Mouse (Mus musculus): ENCODE data around the gene Tpgs1.

Tpgs1 gene

DNA sequence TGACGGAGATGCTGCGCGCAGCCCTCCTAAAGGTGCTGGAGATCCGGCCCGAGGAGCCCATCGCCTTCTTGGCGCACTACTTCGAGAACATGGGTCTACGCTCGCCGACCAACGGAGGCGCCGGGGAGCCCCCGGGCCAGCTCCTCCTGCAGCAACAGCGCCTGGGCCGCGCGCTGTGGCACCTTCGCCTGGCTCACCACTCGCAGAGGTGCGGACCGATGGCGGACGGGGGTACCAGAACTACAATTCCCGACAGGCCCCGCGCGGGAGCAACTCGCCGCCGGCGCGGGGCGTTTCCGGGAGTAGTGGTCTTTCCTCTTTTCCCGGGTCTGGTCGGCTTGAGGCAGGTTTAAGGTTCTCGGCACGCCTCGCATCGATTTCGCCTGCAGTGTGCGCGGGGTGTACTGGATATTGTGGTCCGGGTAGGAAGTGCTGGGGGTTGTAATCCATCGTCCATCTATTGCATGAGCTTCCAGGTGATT is 448 bp downstream of the Tpgs1 start:
- DNase-seq, result peak; percentile 79 to 82

DNA sequence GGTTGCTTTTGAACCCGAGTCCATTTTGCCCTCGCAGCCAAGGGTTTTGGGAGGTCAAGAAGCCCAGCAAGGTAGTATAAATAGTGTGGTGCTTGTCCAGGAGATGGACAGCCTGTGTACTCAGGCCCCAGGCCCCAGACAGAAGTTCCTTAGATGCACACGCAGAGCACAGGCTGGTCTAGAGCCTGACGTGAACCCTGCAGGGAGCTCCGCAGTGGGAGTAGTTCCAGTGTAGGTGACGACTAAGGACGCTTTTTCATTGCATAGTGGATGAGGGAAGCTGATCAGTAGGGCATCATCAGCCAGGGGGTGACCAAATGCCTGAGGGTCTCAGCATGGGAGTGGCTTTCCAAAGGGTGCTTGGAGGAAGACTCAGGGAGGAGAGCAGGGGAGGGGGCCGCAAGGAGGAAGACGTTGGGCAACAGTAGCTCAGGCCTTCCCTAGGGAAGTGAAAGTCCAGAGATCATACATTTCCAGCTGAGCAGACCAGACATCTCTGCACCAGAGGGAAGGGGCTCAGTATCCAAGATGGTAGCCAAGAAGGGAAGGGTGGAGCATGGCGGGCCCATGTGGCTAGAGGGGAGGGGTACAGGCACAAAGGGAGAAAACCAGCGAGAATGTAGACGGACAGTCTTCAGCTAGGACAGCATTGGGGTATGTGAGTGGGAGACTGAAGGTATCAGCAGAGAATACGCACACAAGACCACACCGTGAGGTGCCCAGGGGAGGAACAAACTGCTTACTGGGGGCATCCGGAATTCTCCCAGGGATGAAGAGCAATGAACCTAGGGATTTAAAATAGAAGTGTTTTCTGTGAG is 1.1 kb downstream of the Tpgs1 start:
- peak in 1 of 2 experiments; percentile 20 for DNase-seq

DNA sequence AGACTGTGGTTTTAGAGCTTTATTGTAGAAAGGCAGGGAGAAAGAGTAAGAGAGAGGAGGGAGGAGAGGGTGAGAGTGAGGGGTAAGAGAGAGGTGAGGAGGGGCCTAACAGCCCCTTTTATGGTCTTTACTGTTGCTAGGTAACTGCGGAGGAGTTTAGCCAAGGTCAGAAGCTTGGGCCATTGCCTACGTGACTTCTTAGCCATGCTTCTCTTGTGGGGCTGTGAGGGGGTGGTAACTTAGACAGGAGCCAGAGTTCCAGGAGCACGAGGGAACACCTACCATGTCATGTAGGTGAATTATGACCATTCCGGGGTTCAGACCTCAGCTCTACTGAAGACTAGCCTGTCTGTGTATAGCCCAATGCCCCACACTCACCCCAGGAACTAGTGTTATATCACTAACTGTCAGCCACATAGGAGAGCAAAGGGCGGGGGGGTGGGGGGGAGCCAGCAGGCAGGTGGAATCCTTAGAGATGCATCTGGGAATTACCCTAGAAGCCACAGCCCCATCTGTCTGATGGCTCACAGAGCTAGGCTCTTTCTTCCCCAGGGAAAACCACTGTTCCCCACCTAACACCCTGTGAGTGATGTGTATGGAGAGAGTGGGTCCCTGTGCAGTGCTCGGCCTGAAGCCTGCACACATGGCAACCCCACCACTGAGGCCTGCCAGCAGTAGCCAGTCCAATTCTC is 2.4 kb downstream of the Tpgs1 start:
- no peak for DNase-seq

GRCm38 (mm10) chr10:79672088-79672455 is 2.9 kb downstream of the Tpgs1 start:
- DNase-seq, result no peak

- no peak for DNase-seq
These were observed 3.9 kb downstream of the Tpgs1 start for GRCm38 (mm10) chr10:79673054-79673453.

DNA sequence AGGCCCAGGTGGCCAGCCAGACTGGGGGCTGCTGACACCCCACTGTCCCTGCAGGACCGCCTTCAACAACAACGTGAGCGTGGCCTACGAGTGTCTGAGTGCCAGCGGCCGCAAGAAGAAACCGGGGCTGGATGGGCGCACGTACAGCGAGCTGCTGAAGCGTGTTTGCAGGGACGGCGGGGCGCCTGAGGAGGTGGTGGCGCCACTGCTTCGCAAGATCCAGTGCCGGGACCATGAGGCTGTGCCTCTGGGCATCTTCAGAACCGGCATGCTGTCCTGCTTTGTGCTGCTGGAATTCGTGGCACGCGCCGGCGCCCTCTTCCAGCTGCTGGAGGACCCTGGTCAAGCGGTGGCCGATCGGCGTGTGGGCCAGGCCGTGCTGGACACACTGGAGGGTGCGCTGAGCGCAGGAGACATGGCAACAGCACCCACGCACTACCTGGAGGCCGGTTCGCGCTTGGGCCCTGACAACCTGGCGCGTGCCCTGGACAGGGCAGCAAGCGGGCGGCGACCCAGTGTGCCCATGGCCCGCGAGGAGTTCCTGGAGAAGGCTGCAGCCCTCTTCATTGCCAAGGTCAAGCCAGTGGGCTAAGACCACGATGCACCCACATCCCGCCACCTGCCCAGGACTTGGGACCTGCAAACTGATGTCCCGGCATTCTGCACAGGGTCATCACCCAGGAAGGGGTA is 6.3 kb downstream of the Tpgs1 start:
- no peak for DNase-seq

DNA sequence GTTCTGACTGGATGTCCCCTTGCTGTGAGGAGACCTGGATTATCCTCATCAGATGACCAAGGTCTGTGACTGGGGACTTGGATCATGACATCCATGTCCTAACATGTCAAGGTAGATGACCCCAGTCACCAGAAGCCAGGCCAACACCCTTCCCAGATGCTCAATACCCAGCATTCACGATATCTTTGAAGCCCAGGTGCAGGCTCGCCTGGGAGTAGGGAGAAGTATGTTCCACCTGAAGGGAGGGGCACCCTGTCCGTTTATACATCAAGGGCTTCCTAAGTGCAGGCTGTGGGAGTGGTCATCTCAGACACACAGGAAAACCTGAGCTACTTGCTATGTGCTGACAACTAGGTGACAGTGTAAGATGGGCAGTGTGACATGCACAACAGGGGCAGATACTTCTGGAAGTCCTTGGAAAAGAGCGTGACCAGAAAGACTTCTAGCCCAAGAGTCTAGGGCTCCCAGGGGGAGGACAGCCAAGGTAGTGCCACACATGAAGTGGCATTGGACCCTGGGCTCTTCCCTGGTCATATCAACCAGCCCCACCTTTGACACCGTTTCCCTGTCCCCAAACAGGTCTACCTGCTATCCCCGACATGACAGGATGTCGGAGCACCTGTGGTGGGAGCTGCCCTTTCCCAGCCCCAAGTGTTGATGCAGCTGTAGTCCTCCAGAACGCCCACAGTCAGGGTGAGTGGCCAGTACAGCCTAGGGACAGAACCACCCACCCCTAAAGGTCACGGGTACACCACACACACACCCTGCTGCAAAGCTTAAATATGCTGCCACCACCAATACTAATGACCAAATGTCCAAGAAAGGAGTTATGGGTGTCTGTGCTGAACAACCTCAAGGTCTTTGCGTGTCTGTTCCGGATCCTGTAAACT is 11.7 kb downstream of the Tpgs1 start:
- DNase-seq, result peak in 1 of 2 experiments; percentile 56

- peak; percentile 98 to 100 for DNase-seq
These were observed 12.5 kb downstream of the Tpgs1 start, which contains the start of gene Cdc34 for GRCm38 (mm10) chr10:79681591-79682245. Gene Cdc34, plus strand, starts transcription at chr10:79682195.

DNA sequence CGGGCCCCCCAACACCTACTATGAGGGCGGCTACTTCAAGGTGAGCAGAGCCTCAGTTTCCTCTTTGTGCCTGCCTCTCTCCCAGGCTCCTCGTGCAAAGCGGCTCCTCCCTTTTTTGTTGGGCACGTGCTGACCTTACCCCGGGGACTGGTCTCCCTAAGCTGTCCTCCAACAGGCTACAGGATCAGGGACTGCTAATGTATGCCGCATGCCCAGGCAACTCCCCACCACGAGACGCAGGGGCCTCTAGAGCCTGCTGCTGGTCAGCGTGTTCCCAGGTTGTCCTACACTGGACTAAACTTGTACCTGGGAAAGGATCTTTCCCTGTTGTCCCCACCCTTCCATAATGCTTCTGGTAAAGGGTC is 13.4 kb downstream of the Tpgs1 start:
- DNase-seq, result peak; percentile 36 to 61

DNA sequence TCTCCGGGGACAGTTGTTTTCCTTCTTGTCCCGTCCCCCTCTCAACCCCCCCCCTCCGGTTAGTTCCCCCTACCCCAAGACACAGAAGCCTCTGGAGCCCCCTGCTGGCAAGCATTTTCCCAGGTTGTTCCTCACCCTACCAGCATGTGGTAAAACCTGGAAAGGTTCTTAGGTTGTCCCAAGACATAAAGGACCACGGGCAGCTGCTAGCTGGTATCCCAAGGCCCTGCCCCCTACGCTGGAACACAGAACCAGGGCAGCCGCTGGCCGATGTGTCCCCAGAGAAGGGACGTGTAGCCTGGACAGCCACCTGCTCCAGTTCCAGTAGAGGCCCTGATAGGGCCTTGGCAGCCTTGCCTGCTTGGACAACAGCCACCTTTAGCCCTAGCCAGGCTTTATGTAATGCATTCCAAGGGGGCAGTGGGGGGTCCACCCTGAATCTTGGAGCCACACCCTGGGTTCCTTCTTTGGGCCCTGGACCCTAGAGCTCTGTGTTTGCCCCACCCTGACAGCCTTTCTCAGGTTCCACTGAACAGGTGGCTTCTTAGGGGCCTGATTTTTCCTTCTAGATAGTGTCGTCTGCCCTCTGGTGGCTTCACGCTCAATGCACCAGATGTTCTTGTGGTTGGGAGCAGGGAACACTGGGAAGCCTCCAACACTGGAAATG is 13.9 kb downstream of the Tpgs1 start:
- peak; percentile 66 to 75 for DNase-seq

DNA sequence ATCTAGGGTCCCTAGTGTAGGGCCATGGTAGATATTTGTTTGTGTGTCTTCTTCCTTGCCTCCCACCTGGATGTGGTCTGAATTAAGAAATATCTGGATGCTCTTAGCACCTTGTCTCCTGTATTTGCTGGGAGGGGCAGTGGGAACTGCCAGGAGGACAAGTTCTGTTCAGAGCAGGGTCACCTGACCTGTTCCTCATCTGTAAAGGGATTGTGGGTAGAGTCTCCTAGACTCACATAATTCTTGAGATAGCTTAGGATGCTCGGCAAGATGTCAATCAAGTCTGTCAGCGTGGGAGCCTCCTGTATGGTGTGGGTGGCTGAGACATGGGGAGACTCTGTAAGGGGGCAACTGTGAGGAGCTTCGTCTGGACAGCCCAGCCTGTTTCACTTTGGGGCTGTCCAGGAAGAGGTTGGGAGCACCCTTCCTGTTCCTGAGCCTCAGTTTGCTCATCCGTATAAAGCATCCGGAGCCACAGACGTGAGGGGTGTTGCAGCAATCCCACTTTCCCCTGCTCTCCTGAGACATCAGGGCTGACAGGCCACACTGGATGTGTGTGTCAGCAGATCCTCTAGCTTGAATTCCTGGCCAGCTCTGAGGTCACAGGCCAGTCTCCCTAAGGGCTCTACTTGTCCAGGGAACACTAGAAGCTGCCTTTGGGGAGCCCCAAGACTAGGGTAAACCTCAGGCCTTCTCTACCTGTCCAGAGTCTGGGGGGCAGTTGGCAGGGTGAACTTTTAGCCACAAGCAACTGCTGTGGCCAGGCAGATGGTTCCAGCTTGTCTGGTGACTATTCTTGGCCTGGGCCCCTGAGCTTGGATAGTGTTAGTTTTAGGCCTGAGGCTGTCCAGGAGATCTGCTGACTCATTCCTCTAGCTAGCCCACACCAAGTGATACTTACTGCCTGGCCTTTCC is 14.8 kb downstream of the Tpgs1 start:
- no peak for DNase-seq

- DNase-seq, result no peak
These were observed 15.8 kb downstream of the Tpgs1 start for GRCm38 (mm10) chr10:79684770-79685600.

DNA sequence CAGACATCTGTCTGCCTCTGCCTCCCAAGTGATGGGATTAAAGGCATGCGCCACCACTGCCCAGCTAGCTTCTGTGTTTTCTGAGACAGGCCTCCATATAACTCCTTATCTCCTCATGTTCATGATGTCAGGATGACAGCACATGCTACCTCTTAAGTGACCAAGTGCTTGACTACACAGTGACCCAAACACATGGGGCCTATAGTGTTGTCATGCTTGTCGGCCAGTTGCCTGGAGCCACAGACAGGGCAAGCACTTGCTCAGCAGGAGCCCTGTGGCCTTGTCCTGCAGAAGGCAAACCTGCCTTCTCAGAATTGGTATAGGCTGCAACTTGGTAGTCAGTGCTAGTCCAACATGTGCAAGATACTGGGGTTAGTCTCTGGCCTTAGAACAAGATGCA is 17.1 kb downstream of the Tpgs1 start:
- no peak for DNase-seq

GRCm38 (mm10) chr10:79686691-79687090 is 17.5 kb downstream of the Tpgs1 start:
- DNase-seq, result no peak

- no peak for DNase-seq
These were observed 18.3 kb downstream of the Tpgs1 start for GRCm38 (mm10) chr10:79687513-79687912.

GRCm38 (mm10) chr10:79688720-79689119 is 19.6 kb downstream of the Tpgs1 start, which contains the start of gene Gzmm:
Gene Gzmm, plus strand, starts transcription at chr10:79689020.
- no peak for DNase-seq

DNA sequence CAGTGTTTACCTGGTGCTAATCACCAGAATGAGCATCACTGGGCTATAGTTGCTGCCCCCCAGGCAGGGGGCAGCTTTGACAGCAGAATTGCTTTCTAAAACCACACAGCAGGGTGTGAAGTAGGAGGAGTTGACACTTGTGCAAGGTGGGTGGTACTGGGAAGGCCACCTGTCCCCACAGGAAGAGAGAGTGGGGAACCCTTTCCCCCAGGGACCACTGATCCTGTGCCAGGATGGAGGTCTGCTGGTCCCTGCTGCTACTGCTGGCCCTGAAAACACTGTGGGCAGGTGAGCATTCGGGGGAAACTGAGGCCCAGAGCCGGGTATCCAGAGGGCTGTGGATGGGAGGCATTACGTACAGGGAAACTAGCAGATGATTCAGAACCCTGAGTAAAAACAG is 20.0 kb downstream of the Tpgs1 start:
- no peak for DNase-seq

DNA sequence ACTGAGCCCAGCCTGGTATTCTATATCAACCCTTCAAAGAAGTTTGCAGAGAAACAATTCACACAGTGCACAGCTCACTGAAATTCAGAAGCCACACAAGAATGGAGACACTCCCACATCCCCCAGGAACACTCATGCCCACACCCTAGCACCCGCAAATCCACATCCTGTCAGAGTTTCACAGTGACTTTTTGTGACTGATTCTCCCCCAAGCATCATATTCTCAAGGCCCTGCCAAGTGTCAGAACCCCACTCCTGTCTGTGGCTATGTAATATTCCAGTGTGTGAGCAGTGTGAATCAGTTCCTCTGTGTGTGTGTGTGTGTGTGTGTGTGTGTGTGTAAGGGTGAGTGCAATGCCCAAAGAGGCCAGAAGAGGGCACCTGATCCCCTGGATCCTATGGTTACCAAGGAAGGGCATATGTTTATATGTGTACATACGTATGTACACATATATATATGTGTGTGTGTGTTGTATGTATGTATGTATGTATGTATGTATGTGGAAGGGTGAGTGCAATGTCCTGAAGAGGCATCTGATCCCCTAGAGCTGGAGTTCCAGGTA is 22.9 kb downstream of the Tpgs1 start:
- no peak for DNase-seq
